Mouse (Mus musculus) hindbrain, embryonic 13.5 days (tissue): ENCODE measurements around the gene Sorbs1. TPM values are rescaled to one million over a fixed set of nuclear protein-coding genes. Genes with fewer than 3 reads are reported as not detected.

ENCODE experiments used
- ATAC-seq: fragments of 200-750 bp; cut with Nextera tagmentation; 2 replicates; pipeline ENCODE4 v1.8.0; 2017; ENCODE audit warnings: moderate TSS enrichment; ENCODE audit not compliant: low FRiP score
- H3K27ac ChIP-seq: fragments of 300-500 bp; sonication (generic); 2 replicates; pipeline ENCODE4 v1.5.1; 2015; ENCODE audit warnings: inconsistent platforms, mild to moderate bottlenecking, moderate library complexity
- H3K27me3 ChIP-seq: fragments of 300-500 bp; sonication (generic); 2 replicates; pipeline ENCODE4 v1.6.1; 2015; ENCODE audit warnings: mild to moderate bottlenecking, inconsistent platforms
- H3K36me3 ChIP-seq: fragments of 300-500 bp; sonication (generic); 2 replicates; pipeline ENCODE4 v1.6.1; 2015; ENCODE audit warnings: mild to moderate bottlenecking, inconsistent platforms
- H3K4me1 ChIP-seq: fragments of 300-500 bp; sonication (generic); replicated peaks from 2 replicates; pipeline ENCODE4 v1.6.1; 2015; ENCODE audit warnings: inconsistent platforms
- H3K4me2 ChIP-seq: fragments of 300-500 bp; sonication (generic); 2 replicates; pipeline ENCODE4 v1.6.1; 2015; ENCODE audit warnings: inconsistent platforms, mild to moderate bottlenecking, moderate library complexity
- H3K4me3 ChIP-seq: fragments of 300-500 bp; sonication (generic); 2 replicates; pipeline ENCODE4 v1.5.1; 2015; ENCODE audit warnings: mild to moderate bottlenecking, inconsistent platforms
- H3K9ac ChIP-seq: fragments of 300-500 bp; sonication (generic); 2 replicates; pipeline ENCODE4 v1.6.1; 2015; ENCODE audit warnings: mild to moderate bottlenecking, inconsistent platforms
- H3K9me3 ChIP-seq: fragments of 300-500 bp; sonication (generic); 2 replicates; pipeline ENCODE4 v1.6.1; 2016; ENCODE audit warnings: inconsistent platforms
- WGBS: fragments of 180-500 bp; shearing (Covaris S2); methylation state at CpG from one replicate; pipeline ENCODE4 v1.1.7; 2015; 5-methylcytosine and 5-hydroxymethylcytosine counted together
- polyA plus RNA-seq: library from polyadenylated mRNA; unstranded; fragments of >200 nt; fragmentation: Nextera tagmentation; extraction: Ambion mirVana; gene quantifications from 2 replicates; pipeline ENCODE4 v1.2.1, GENCODE M21; 2015

The Sorbs1 gene
- polyA plus RNA-seq, 1 experiment from 2014 or later, result 100 TPM

DNA sequence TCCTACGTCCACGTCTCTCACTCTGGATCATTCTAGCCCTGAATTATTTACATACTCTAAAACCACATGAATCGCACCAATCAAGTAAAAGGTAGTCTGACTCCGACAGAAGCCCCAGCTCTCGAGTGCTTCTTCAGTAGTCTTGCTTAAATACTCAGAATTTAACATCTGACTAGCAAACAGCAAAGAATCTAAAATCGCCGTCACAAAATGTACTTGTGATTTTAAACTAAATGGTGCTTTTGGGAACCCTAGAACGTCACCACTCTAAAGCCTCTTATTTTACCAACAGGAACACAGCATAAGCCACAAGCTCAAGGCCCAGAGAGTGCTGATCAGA, 2.5 kb downstream of the Sorbs1 start:
- ATAC-seq, result no peak
- H3K4me1 ChIP-seq, result peaks cover 30% of the 10 kb centered on the region
- WGBS, result 68% methylated on average over 8 of the region's 8 CpGs
- no peaks in the 10 kb centered on the region for H3K27me3 ChIP-seq
- no peaks in the 10 kb centered on the region for H3K36me3 ChIP-seq
- peak overlapping the region; percentile 67 for H3K4me2 ChIP-seq
- 0 out of 2 replicates have a peak overlapping the region, but pooled peaks have one; percentile 35 for H3K27ac ChIP-seq
- peak overlapping the region; percentile 92 for H3K9ac ChIP-seq
- no peaks in the 10 kb centered on the region for H3K9me3 ChIP-seq
- H3K4me3 ChIP-seq, result peak overlapping the region; percentile 84

DNA sequence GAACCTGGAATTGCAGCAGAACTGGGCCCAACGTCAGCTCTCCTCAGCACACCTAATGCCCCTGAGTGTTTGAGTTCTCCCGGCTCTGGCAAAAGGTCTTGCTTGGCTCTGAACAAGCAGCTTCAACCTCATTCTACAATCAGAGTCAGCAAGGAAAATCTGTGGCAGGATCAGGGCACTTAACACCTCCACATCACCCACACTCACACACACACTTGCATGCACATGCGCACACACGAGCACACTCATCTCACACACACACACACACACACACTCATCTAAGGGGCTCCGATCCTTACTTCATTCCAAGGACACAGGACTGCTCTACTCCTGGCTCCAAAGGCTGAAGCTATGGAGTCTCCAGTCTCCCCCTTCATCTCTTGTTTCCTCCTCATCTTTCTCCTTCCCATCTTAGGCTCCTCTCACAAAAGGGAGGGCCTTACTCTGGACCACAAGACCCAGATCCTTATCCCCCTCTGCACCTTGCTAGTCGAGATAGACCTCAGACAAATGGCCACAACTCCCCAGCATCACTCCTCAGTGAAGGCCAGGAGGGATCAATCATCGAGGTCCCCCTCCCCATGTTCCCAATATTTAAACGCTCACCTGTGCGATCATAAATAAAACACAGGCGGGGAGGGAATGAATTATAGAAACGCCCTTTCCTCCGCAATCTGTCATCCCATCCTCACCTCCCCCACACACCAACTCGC, 3.0 kb downstream of the Sorbs1 start:
- H3K4me3 ChIP-seq, result peak overlapping the region; percentile 84
- ATAC-seq, result no peak
- H3K36me3 ChIP-seq, result no peaks in the 10 kb centered on the region
- 75% methylated on average over 13 of the region's 13 CpGs for WGBS
- no peaks in the 10 kb centered on the region for H3K27me3 ChIP-seq
- H3K9ac ChIP-seq, result peak overlapping the region; percentile 92
- H3K27ac ChIP-seq, result peak overlapping the region; percentile 35; the same call in 1 of the 2 replicates
- H3K4me2 ChIP-seq, result peak overlapping the region; percentile 67
- H3K9me3 ChIP-seq, result no peaks in the 10 kb centered on the region
- H3K4me1 ChIP-seq, result peaks cover 30% of the 10 kb centered on the region

DNA sequence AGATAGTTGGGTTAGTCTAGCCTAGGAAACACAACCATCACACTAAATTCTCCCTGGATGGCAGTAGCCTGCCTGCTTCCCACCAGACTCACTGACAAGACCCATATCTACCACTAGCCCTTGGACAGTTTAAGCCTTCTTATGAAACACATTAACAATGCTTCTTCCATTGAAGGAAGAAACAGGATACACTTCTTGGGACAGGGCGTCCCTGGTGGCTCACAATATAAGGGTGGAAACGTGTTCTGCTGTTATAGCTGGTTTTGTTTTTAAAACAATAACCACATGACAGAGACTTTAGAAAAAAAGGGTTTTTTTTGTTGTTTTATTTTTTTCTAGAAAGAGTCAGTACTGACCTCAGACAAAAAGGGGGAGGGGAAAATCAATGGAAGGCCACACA, 4.3 kb downstream of the Sorbs1 start:
- peak overlapping the region; percentile 36; the same call in 1 of the 2 replicates for H3K27ac ChIP-seq
- H3K9ac ChIP-seq, result no peak overlapping the region
- WGBS, result 72% methylated on average over 2 of the region's 2 CpGs
- peaks cover 30% of the 10 kb centered on the region for H3K4me1 ChIP-seq
- ATAC-seq, result no peak
- H3K4me3 ChIP-seq, result no peak overlapping the region
- H3K36me3 ChIP-seq, result no peaks in the 10 kb centered on the region
- H3K4me2 ChIP-seq, result no peak overlapping the region
- H3K9me3 ChIP-seq, result no peaks in the 10 kb centered on the region
- no peaks in the 10 kb centered on the region for H3K27me3 ChIP-seq

DNA sequence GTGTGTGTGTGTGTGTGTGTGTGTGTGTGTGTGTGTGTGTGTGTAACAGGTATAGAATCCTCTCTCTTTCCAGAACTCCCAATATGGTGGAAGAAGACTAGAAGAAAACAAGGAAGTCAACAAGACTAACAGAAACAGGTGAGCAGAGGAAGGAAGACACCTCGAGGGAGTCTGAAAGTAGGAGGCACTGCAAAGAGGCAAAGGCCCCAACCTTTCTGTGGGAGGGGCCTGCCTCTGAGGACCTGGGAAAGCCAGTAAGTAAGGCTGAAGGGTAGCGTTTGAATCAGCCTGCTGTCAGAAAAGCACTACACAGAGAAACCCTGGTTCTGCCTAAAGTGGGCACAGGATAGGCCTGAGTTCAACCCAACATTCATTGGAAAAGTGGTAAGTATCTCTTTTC, 4.7 kb downstream of the Sorbs1 start:
- Histone ChIP-seq H3K27me3 (no peaks in the 10 kb centered on the region), H3K4me1 (peaks cover 30% of the 10 kb centered on the region), H3K9me3 (no peaks in the 10 kb centered on the region), H3K4me2 (no peak overlapping the region), H3K4me3 (no peak overlapping the region), H3K9ac (no peak overlapping the region), H3K36me3 (peaks cover 1% of the 10 kb centered on the region; the same call in 1 of the 2 replicates), H3K27ac (peak overlapping the region; percentile 36; the same call in 1 of the 2 replicates)
- no peak for ATAC-seq
- WGBS, result 56% methylated on average over 2 of the region's 2 CpGs

DNA sequence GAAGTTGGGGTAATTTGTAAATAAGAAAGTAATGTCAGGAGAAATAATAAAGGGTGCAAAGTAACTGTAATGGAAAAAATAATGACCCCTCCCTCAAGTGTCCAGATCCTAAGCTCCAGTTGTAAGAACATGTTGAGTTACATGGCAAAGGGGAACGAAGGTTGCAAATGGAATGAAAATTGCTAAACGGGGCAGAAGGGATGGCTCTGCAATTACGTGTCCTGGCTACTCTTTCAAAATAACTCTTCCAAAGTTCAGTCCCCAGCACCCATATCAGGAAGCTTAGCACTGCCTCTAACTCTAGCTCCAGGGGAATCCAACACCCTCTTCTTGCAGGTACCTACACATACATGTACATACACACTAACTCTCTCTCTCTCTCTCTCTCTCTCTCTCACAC, 6.6 kb downstream of the Sorbs1 start:
- Histone ChIP-seq H3K9ac (no peak overlapping the region), H3K4me3 (no peak overlapping the region), H3K4me2 (no peak overlapping the region), H3K36me3 (peaks cover 2% of the 10 kb centered on the region; the same call in 1 of the 2 replicates), H3K27me3 (no peaks in the 10 kb centered on the region), H3K4me1 (peaks cover 27% of the 10 kb centered on the region), H3K9me3 (no peaks in the 10 kb centered on the region), H3K27ac (no peak overlapping the region)
- WGBS, result 87% methylated on average over 3 of the region's 3 CpGs
- no peak for ATAC-seq

DNA sequence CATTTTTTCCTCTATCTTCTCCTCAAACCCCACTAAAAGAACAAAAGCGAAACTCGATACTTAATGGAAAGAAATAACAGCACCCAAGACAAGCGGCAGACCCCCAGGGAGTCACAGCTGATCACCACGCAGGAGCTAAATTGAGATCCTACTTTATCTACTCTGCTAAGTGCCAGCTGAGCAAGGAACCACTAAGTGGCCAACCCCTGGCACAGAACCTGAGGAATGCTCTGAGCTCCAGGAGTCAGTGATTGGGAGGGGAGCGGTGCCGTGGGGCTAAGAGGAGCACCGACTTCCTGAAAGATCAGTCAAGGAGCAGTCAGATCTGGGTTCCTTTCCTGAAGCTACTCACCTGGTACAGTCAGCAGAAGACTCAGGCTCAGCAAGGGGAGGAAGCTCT, 9.2 kb downstream of the Sorbs1 start:
- Histone ChIP-seq H3K4me3 (no peak overlapping the region), H3K4me2 (no peak overlapping the region), H3K27me3 (no peaks in the 10 kb centered on the region), H3K4me1 (peaks cover 17% of the 10 kb centered on the region), H3K9me3 (no peaks in the 10 kb centered on the region), H3K27ac (no peak overlapping the region), H3K36me3 (peaks cover 5% of the 10 kb centered on the region; the same call in 1 of the 2 replicates), H3K9ac (no peak overlapping the region)
- ATAC-seq, result no peak
- 89% methylated on average over 7 of the region's 7 CpGs for WGBS

DNA sequence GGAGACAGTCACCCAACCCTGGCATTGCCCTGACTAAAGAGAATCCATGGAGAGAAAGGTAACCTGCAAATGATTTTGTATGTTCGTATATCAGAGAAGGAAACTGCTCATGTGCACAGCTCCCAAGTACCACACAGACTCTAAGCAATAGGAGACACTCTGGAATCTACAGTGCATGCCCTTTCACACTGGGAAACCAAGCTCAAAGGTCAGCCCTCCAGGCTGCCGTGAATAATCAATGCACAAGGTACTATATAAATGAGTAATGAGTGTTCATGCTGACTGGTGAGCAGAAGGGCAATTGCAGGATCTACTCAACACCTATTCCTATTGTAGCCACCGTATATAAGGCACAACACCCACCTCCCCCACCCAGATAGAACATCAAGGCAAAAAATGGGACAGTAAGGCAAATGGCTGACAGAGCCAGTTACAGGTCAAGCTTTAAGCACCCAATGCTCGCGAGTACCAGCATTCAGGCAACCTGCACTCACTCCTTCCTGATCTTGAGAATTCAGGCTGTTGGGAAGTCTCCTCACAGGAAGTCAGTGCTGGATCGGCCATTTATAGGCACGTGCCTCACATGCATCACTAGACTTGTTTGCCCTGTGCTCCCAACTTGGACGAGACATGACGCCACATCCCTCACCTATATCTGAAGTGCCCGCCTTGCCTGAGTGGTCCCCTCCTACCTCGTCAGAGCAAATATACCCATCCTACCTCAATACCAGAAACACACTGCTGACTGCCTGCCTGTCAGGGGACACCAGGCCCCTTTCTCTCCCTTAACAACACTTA, 13.4 kb downstream of the Sorbs1 start:
- Histone ChIP-seq H3K27me3 (no peaks in the 10 kb centered on the region), H3K4me2 (no peak overlapping the region), H3K9me3 (no peaks in the 10 kb centered on the region), H3K4me3 (no peak overlapping the region), H3K9ac (no peak overlapping the region), H3K27ac (no peak overlapping the region), H3K4me1 (peaks cover 24% of the 10 kb centered on the region), H3K36me3 (peaks cover 5% of the 10 kb centered on the region; the same call in 1 of the 2 replicates)
- 76% methylated on average over 11 of the region's 11 CpGs for WGBS
- no peak for ATAC-seq

DNA sequence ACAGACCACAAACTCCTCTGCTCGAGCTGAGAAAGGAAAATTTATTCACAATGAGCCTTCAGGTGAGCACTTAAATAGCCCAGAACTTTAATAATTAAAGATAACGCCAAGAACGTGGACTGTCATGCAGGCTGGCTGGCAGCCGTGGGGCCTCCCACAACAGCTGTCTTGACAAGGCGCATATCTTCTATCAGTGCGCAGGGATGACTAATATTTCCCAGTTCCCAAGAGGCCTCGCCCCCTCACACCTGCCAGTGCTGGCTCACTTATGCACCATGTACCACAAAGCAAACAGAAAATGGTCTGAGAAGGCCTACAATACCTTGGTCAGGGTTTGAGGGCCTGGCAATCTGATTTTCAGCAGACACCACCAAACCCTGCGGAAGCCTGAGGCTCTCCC, 14.4 kb downstream of the Sorbs1 start:
- WGBS, result 78% methylated on average over 8 of the region's 8 CpGs

DNA sequence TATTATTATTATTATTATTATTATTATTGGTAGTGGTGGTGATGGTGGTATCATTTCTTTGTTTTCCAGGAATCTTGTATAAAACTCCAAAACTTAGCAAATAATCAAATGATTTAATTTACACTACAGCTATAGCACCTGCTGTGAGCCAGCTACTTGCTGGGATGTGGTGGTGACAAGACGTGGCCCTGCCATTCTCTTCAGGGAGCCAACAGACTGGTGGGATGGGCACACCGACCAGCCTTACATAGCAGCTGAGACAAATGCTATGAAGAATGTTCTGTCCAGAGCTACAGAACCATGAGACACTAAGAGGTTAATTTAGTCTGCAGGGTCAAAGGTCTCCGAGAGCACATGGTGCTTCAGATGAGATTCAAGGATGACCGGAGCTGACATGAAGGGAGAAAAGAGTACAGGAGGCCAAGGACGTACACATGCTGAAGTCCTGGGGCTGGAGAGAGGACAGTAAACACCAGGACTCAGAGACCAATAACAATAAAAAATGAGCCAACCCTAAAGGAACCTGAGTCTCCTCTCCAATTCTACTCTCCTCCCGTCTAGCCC, 15.3 kb downstream of the Sorbs1 start:
- no peak overlapping the region for H3K4me3 ChIP-seq
- WGBS, result 53% methylated on average over 6 of the region's 6 CpGs
- H3K4me2 ChIP-seq, result no peak overlapping the region
- H3K36me3 ChIP-seq, result peaks cover 3% of the 10 kb centered on the region; the same call in 1 of the 2 replicates
- H3K27me3 ChIP-seq, result no peaks in the 10 kb centered on the region
- H3K9ac ChIP-seq, result no peak overlapping the region
- H3K4me1 ChIP-seq, result peaks cover 27% of the 10 kb centered on the region
- ATAC-seq, result no peak
- no peak overlapping the region for H3K27ac ChIP-seq
- H3K9me3 ChIP-seq, result no peaks in the 10 kb centered on the region

More for the DNA sequence above, 14.4 kb downstream of the Sorbs1 start:
- Histone ChIP-seq H3K36me3 (peaks cover 5% of the 10 kb centered on the region; the same call in 1 of the 2 replicates), H3K27me3 (no peaks in the 10 kb centered on the region), H3K27ac (no peak overlapping the region), H3K4me3 (no peak overlapping the region), H3K9me3 (no peaks in the 10 kb centered on the region), H3K4me2 (no peak overlapping the region), H3K4me1 (peaks cover 24% of the 10 kb centered on the region), H3K9ac (no peak overlapping the region)
- 0 out of 2 replicates have a peak, but pooled peaks have one; percentile 29 for ATAC-seq

DNA sequence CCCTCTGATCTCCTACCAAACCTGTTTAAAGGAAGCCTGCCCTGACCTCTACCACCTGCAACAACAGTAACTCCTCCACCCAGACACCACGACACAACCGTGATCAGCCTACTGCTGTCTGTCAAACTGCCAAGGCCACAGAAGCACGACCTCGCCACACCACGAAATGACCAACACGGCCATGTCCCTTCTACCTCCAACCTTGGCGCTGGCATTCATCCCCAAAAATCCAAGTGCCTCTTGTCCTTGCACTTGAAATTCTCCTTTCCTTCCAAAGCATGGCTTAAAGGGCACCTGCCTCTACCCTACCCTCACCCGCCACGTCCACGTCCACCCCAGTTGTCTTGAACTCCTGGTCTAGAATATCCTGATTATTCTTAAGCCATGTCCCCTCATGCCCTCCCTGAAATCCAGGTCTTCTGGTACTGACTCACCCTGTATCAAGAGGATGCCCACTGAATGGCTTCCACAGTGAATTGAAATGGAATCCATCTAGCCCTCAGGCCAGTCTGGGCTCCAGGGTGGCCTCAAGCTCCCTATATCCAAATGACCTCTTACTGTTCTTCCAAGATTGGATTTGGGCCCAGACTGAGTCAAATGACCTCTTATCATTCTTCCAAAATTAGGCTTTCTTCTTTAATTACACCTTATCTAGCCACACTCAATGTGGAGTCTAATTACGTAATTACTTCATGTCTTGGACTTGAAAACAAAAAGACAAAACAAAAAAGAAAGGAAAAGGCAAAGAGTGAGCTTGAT, 16.9 kb downstream of the Sorbs1 start:
- Histone ChIP-seq H3K27me3 (no peaks in the 10 kb centered on the region), H3K4me2 (no peak overlapping the region), H3K36me3 (peaks cover 3% of the 10 kb centered on the region; the same call in 1 of the 2 replicates), H3K9me3 (no peaks in the 10 kb centered on the region), H3K9ac (no peak overlapping the region), H3K4me1 (peaks cover 41% of the 10 kb centered on the region), H3K4me3 (no peak overlapping the region), H3K27ac (no peak overlapping the region)
- 95% methylated on average over 11 of the region's 11 CpGs for WGBS
- no peak for ATAC-seq

DNA sequence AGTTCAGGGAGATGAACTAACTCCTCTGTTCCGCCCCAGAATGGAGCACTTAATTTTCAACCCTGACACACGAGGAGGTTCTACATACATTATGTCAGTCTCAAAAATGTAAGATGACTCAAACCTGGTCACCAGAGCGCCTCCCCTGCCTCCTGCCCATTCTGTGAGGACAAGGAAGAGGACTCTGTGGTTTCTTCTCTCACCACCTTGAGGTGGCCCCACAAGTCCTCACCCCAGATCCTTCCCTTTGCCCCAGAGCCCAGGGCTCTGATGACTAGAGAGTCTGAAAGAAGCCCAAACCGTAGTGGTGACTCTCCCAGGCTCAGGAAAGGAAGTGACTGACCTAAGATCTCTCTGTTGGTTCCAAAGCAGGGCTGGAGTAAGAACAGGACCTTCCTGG, 17.5 kb downstream of the Sorbs1 start:
- Histone ChIP-seq H3K4me1 (peaks cover 47% of the 10 kb centered on the region), H3K9me3 (no peaks in the 10 kb centered on the region), H3K27me3 (no peaks in the 10 kb centered on the region), H3K4me3 (no peak overlapping the region), H3K36me3 (peaks cover under 1% of the 10 kb centered on the region; the same call in 1 of the 2 replicates), H3K27ac (no peak overlapping the region), H3K4me2 (no peak overlapping the region), H3K9ac (no peak overlapping the region)
- WGBS, result 94% methylated on average over 4 of the region's 4 CpGs
- ATAC-seq, result no peak

DNA sequence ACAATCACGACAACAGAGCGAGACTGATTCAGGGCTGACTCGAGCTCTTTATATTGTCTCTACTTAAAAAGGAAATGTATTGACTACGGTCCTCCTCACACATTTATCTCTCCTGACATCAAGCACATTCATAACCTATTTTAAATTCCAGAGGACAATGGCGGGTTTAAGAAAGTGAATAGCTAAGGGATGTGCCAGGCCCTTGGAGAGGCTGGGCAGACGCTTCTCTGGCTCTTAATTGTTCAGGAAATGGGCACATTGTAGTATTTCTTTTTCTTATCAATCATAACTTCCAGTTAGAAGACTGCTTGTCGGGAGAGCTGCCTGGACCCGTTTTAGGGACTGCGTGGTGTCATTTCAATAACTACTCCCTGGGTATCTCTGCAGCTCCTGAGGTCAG, 20.7 kb downstream of the Sorbs1 start:
- 26% methylated on average over 9 of the region's 9 CpGs for WGBS
- Histone ChIP-seq H3K4me1 (peaks cover 54% of the 10 kb centered on the region), H3K4me3 (no peak overlapping the region), H3K36me3 (no peaks in the 10 kb centered on the region), H3K4me2 (no peak overlapping the region), H3K27ac (0 out of 2 replicates have a peak overlapping the region, but pooled peaks have one; percentile 30), H3K9ac (0 out of 2 replicates have a peak overlapping the region, but pooled peaks have one; percentile 39), H3K9me3 (no peaks in the 10 kb centered on the region), H3K27me3 (no peaks in the 10 kb centered on the region)
- no peak for ATAC-seq
